Mouse (Mus musculus) cortical plate, adult 2 months (tissue): ENCODE results near the gene Fitm2.
"Not testable (repeated sequence)": the region's sequence is repeated elsewhere in the genome, so short reads cannot be mapped to it uniquely, and the experiment has no call there.

Experiments used
- CTCF ChIP-seq: fragments of 200-500 bp; IDR thresholded peaks from 2 replicates; pipeline ENCODE4 v1.5.1; 2011; ENCODE audit warnings: mild to moderate bottlenecking, control low read depth, low read length; ENCODE audit not compliant: insufficient read depth; ENCODE audit errors: extremely low read depth
- POLR2A ChIP-seq: fragments of 200-500 bp; IDR thresholded peaks from 2 replicates; pipeline ENCODE4 v1.6.1; 2011; ENCODE audit warnings: mild to moderate bottlenecking, low read length, control low read depth; ENCODE audit not compliant: insufficient read depth; ENCODE audit errors: extremely low read depth

- TF ChIP-seq CTCF, POLR2A: not testable (repeated sequence)
These were observed 11.1 kb downstream of the Fitm2 start for GRCm38 (mm10) chr2:163461307-163461706.
